Mouse (Mus musculus) ovary, adult 18-20 months (tissue): ENCODE measurements around the gene Psmd12.
"Not testable (repeated sequence)": the region's sequence is repeated elsewhere in the genome, so short reads cannot be mapped to it uniquely, and the experiment has no call there.

Source experiments
- DNase-seq: peaks from one replicate; pipeline ENCODE4 v3.0.0; 2022; ENCODE audit warnings: low spot score, mixed read lengths

The Psmd12 gene

DNA sequence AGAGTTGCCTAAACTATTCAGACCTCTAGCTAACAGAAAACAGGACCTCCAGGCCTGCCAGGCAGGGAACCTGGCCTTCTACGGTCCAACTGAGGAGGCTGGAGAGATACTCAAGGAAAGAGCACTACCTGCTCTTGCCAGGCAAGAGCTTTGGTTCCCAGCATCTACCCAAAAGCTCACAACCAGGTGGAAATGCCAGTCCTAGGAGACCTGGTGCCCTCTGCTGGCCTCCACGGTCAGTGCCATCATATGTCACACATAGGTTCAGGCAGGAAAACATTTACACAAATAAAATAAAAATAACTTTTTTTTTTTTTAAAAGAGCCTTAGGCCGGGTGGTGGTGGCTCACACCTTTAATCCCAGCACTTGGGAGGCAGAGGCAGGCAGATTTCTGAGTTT, 16.8 kb upstream of the Psmd12 start:
- DNase-seq = no peak

DNA sequence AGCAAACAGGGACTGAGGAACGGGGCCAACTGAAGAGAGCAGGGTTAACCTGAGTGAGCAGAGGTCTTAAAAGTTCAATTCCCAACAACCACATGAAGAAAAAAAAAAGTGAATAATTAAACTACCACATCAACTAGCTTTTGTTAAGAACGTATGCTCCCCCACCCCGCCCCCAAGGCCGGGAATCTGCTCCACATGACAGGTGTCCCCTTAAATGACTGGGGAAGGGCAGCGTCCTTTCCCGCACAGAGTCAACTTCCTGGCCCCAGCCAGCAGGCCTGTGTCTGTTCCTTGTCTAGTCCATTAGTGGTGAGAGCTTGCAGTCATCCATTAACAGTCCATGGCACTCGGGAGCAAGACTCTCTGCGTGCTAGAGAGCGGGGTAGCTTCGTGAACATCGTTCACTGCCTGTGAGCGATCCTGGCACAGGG, 16.0 kb upstream of the Psmd12 start:
- DNase-seq = no peak

DNA sequence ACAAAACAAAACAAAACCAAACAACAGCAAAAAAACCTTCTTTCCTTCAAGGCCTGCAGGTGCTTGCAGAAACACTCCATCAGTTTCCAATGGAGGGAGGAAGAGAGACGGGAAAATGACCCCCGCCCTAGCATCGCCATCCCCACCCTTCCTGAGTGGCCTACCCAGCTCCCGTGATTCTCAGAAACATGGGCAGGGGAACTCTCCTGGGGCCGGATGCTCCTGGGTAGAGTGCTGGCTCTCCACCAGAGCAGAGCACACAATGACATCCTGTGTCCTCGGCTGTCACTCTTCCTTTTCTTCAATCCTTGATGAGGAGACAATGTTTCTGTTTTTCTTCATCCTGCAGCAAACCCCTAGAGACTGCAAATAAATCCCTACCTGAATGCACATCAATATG, 15.1 kb upstream of the Psmd12 start:
- DNase-seq = no peak

DNA sequence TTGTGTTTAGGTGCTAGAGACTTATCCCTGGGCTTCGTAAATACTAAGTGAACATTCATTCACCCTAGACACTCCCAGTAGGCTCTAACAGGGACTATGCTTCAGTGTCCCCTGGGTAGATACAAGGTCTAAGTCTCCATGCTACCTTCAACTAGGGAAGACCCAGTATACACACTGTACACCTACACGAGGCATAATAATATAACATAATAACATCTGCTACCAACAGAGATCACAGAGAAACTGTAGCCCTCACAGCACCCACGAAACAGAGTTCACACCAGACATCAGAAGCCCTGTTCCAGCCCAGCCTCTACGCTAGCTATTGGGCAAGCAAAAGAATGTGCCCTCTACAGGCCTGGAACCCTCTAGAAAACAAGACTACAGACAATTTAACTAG, 14.2 kb upstream of the Psmd12 start:
- DNase-seq = no peak

DNA sequence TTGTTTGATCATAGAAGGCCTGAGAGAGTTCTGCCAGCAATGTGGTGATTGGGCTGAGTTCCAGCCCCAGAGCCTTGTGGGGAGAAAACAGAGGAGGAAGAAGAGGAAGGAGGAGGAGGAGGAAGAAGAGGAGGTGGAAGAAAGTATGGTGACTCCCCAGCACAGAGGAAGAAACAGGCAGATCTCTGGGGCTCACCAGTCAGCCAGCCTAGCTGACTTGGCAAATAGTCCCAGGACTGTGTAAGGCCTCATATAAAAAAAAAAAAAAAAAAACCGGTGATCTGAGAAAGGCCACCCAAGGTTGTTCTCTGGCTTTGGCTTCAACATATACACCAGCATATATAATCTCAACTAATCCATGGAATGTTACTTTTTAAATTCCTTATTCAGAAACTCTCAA, 13.3 kb upstream of the Psmd12 start:
- DNase-seq = no peak

DNA sequence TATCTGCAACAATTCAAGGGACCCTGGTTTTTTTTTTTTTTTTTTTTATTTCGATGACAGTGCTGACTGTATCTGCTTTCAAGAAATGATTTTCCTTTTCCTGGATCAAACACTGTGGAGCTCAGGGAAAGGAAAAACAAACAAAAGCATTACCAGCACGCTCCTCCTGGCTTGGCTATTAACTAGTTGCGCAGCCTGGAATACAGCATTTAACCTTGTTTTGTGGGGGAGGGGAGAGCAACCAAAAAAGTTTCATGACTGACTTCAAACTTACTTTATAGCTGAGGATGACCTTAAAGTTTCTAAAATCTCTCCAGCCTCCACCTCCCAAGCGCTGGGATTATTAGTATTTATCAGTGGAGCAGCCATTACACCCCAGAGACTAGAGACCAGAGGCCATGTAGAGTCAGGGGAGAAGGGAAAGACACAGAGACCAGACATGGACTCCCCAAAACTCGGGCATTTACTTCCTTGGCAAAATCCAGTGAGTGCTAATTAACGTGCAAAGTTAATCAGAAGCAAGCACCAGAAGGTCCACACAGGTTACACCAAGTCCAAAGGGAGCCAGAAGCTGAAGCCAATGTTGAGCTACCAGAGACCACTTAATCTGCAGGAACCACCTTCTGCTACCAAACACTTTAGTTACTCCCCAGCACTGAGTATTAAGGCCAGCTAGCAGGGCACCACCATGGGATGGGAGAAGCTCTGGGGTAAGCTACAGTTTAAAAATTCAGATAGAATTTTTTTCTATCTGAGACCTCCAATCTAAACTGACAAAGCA, 12.5 kb upstream of the Psmd12 start:
- no peak for DNase-seq

DNA sequence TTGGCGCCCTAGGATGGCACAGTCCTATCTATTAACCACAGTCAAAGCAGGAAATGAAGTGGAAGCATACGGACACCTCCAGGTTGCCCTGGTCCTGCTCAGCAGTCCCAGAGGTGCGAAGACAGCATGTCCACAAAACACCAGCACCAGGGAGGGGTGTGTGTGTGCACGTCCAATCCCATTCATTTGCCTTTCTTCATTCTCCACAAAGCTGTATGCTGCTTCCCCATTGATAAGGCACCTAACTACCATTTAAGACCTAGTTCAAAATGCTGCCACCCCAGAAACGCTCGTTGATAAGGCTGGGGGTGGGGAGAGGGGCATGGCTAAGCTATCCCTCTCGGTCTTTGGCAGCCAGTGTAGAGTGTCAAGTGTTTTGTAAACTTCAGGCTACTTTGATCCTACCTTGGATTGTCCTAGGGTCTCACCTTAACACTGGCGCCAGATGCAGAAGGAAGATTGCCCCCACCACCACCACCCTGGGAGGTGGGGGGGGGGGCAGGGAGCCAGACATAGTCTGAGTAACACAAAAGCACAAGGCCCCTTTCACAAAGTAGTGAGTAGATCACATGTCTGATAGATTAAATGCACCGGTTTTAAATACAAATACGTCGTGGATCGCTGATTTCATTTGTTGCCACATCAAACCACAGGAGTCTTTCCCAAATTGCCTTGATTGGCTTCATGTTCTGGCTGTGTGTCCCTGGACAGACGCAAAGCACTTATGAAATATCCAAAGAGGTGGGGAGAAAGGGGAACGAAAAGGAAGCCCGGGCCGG, 10.8 kb upstream of the Psmd12 start:
- no peak for DNase-seq

DNA sequence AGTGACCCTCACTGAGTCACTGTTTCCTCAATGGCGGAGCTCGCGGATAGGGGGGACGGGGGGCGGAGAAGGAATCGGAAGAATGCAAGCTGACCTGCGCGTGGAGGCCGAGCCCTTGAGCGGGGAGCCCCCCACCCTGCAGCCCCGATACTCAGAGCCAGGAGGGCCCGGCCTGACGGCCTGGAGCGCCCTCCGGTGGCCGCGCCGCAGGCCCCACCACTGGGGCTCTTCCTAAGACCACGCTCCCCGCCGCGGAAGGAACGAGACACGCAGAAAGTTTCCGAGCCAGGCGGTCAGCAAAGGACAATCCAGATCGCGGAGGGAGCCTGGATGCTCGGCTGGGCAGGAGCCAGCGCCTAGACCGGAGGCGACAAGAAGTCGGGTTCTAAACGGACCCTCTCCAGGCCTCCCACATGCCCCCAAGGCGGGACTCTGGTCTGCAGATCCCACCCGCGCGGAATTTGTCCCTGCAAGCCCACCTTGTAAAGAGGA, 10.2 kb upstream of the Psmd12 start:
- peak; percentile 50 for DNase-seq

DNA sequence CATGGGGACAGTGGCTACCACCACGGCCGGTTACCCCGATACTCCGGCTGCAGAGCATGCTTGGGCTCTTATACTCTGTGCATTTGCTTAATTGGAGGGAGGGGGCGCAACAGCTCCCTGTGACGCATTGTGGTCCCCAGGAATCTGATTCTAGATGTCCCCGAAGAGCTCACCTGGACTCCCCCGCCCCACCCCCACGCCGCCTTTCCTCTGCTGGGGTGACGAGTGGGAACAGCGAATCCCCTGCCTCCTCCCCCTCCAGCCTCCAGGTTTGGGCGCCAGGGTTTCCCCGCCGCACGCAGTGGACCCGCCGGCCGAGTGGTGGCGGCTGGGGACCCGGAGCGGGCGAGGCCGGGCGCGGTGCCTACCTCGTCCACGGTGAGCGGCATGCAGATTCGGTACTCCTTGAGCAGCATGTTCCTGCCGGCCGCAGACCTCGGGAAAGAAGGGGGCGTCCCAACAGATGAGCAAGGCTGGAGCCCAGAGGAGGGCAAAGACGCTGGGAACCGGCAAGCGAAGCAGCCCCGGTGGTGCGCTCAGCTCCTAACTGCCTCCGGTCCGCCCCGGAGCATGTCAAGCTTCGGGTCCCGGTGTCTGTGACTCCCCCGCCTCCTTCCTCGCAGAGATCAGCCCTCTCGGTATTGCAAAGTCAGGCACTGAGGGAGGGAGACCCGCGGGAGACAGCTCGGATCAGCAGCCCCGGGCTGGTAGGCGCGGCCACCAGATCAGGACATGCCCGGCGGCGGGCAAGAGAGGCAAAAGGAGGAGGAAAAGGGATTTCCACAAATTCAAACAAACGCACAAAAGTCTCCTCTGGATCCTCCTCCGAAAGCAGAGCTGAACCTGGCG, 9.5 kb upstream of the Psmd12 start:
- peak; percentile 31 for DNase-seq

DNA sequence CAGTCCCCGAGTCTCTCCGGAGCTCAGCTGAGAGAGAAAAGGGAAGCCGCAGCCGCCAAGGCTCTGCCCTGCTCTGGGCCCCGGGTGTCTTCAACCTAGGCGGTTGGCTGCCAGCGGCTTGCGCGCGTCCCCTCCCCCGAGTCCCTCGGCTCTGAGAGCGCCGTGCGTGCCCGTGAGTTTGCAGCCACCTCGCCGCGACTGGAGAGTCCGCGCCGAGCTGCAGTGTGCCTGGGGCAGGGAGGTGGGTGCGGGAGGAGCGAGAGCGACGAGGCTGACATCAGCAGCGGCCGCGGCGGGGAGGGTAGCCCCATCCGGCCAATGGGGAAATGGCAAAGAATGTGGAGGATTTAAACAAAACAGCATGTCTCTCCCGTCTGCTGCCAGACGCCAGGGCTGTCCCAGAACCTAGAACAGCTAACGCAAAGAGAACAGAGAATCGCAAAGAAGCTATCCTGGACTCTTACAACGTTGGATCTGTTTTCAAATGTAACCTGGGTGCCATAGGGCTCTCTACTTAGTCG, 8.7 kb upstream of the Psmd12 start, which contains the start of gene Pitpnc1:
Pitpnc1 (minus strand) TSS at position 179 of the 521 bp plus-strand sequence.
- peak; percentile 82 for DNase-seq

DNA sequence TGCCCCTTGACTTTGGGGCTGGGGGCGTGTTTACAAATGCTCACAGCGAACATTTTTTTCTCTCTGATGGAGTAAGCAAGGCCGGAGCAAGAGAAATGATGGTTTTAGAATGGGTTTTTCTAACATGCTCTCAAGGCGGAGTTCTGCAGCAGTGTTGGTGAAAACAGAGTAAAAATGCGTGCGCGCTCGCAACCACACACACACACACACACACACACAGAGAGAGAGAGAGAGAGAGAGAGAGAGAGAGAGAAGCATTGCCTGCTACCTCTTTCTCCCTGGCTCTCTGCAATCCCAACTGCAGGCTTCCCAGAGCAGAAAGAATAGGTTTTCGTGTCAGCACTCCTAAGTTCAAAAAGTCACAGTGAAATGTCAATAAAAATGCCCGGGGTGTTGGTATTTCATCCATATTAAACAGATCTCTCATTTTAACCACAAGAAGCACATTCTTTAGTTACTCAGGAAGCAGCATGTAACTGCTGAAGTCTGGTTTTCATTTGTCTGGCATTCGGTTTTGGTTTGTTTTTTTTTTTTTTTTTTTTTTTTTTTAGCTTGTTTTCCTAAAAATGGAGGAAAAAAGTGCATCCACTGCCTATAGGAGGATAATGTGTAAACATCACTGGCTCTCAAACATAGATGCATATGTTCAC, 8.1 kb upstream of the Psmd12 start:
- DNase-seq = no peak

DNA sequence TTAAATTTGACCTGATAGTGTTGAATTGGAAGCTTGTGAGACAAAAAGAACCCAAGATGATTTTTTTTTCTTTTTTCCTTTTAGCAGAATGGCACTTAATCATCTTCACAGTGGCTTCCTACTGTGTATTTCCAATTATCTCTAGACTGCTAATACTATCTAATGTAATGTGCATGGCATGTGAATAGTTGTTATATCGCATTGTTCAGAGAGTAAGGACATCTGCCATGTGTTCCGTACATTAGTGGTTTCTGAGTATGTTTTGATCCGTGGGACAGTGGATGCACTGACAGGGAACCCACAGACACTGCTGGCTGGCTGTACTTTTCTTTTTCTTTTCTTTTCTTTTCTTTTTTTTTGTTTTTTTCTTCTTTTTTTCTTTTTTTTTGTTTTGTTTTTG, 7.0 kb upstream of the Psmd12 start:
- DNase-seq = no peak

DNA sequence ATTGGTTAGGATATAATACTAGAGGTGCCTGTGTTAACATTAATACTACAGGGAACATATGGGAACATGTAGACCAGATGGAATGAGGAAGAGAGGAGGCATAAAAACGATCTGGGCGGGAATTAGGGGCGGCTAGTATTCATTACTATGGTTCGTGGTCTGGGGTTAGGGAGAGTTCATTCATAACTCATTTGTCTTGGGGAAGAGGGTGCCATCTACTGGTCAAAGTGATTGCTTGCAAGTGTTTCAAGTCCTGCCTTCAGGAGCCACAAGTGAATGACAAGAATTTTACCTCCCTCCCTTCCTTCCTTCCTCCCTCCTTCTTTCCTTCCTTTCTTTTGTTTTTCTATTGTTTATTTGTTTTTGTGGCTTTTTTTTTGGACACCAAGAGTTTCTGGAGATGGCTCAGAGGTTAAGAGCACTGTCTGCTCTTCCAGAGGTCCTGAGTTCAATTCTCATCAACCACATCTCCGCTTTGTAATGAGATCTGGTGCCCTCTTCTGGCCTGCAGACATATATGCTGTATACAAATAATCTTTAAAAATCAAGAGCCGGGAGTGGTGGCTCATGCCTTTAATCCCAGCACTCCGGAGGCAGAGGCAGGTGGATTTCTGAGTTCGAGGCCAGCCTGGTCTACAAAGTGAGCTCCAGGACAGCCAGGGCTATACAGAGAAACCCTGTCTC, 6.0 kb upstream of the Psmd12 start:
- no peak for DNase-seq

DNA sequence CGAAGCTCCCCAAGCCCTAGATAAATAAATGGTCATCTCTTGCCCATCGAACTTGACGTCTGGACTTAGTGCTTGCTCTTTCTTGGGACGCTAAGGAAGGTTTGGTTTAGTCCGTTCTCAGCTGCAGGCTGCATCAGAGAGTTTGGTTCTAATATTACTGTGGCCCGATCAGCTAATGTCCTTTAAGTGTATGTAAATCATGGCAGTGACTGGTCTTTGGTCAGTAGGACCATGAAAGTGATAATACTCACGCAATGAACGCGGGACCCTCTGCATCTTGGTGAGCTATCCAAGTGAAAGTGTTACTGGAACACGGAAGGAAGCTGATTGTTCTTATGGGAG, 549 bp downstream of the Psmd12 start:
- no peak for DNase-seq

DNA sequence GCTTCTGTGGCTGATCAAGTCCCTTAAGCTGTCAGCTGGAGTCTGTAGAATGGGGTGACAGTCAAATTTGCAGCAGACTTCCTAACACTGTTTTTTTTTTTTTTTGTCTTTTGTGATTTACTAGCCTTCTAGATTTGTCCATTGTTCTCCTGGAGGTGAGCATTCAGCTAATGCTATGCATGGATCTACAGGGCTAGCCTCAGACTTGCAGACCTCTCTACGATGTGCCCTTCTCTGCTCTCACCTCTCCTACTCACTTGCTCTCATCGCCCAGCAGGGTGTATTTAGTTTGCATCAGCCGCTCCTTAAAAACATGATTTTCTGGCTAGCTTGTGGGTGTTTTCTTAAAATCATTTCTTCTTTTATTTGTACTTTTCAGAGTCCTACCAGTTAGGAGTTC, 5.1 kb downstream of the Psmd12 start:
- no peak for DNase-seq

DNA sequence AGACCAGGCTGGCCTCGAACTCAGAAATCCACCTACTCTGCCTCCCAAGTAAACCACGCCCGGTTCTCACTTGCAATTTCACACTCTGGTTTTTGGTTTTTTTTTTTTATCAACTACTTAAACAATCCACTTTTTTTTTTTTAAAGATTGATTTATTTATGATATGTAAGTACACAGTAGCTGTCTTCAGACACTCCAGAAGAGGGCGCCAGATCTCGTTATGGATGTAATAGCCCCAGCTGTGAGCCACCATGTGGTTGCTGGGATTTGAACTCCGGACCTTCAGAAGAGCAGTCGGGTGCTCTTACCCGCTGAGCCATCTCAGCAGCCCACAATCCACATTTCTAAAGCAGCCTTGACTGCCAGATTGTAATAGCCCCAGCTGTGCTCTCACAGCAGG, 23.5 kb downstream of the Psmd12 start:
- DNase-seq = no peak

DNA sequence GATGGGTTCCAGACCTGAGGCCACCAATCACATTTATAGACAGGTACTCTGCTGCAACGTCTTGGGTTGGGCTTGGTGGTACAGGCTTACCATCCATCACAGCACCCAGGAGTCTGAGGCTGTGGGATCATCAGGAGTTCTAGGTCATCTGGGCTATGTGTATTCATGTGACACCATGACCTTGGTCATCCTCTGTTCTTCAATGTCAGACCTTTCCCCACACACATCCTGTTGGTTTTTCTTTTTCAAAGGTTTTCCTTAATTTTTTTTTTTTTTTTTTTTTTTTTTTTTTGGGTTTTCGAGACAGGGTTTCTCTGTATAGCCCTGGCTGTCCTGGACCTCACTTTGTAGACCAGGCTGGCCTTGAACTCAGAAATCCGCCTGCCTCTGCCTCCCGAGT, 25.1 kb downstream of the Psmd12 start:
- DNase-seq = not testable (repeated sequence)

DNA sequence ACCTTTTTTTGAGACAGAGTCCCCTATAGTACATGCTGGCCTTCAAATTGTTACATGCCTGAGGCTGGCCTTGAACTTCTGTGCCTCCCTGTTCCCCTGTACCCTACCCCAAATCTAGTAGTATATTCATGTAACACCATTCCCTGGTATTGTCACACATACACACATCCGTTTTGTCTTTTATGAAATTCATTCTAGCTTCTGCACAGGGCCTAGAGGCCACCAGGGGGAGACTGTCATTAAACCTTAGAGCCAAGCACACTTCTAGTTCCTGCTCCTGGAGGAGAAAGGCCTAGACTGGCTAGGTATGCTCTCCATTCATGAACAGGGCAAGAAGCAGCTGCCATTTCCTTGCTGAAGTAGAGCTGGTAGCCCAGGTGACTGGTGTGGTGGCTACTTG, 27.0 kb downstream of the Psmd12 start:
- no peak for DNase-seq

DNA sequence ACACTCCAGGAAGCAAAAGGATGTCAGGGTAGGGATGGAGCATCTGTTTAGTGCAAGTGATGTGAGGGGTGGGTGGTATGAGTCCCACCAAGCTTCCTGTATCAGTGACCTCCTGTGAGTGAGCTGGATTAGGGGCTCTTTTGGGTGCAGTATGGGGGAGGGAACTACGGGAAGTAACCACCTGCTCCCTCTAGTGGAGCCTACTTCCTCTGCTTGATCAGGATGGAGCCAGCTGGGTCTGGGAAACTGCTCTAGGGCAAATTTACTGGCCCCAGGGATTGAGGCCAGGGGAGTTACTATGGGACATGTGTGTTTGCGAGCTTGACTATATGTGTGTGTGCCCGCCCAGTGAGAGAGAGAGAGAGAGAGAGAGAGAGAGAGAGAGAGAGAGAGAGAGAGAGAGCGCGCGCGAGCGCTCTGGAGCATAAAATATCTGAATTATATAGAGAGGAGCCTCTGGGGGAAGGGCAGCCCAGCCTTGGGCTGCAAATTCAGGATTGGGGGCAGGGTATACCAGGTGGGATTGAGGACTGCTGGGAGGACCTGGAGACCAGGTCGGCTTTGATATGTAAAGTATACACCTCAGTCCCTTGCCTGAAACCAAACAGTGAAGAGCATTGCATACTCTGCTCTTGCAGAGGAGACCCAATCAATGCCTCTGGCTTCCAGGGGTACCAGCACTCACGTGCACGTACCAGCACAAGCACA, 30.5 kb downstream of the Psmd12 start:
- no peak for DNase-seq
